Mouse (Mus musculus) liver, adult (tissue): ENCODE measurements at regions not wholly inside any gene's neighbourhood (a gene's known extent, or its start where the extent isn't known, plus 50 kb on each side); places are given as distances from the start of the nearest gene placed in this dataset.

Source experiments
- GATA4 ChIP-seq: IDR thresholded peaks from 2 replicates; pipeline ENCODE4 v1.6.1; 2014; ENCODE audit warnings: mild to moderate bottlenecking, low read length; ENCODE audit not compliant: insufficient replicate concordance

DNA sequence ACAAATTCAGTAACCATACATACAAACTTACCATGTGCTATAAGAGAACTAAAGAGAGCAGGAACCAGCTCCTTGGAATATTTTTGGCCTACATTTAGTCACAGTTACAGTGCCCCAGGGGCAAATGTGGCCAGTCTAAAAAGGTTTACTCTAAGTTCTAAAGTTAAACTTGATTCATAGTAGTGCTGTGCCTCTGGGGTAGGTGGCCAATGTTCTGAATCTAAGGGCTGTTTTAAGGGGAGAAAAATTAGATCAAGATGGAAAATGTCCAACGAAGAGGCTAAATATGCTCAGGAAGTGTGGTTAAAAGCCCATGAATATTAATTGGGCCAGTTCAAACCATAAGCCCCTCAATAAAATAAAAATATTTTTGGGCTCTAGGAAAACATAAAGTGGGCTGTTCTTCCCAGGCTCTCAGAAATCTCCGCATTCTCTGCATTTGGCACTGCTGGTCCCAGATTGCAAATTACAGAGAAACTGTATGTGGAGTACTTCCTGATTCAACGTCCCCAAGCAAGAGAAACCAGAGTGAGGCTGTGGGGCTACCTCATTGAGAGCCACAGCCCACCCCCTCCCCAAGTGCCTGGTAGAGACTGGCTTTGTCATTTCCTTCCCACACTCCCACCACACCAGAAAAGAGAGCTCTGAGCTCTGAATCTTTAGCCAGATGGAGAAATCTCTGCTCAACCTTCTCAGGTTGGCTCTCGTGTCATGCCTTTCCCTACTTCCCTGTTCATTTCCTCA is 193.5 kb downstream of the Mreg start:
- TF ChIP-seq GATA4, result no peak

DNA sequence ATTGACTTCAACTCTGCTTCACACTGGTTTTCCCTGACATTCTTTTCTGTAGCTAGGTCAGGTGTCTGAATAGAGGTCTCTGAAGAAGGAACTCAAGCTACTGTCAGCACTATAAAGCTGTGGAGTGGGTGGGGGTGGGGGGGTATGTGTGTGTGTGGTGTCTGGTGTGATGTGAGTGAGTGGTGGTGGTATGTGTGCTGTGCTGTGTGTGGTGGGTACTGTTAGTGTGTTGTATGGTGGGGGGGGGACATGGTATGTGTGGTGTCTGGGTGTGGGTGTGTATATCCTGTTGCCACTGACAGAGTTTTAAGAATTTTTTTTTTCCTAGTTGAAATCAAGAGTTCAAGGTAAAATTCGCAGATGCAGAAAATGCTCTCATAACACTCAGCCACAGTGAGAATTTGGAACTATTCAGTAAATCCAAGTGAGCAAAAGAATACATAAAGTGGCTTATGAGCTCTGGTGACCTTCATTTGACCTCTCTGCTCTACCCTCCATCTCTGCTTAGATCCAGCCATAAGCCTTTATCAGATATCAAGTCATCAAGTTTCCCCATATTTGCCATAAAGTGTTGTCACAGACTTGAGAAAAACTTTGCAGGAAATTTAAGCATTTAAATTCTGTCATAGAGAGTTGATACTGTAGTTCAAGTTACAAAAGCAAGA is 194.2 kb downstream of the Mreg start:
- no peak for TF ChIP-seq GATA4

DNA sequence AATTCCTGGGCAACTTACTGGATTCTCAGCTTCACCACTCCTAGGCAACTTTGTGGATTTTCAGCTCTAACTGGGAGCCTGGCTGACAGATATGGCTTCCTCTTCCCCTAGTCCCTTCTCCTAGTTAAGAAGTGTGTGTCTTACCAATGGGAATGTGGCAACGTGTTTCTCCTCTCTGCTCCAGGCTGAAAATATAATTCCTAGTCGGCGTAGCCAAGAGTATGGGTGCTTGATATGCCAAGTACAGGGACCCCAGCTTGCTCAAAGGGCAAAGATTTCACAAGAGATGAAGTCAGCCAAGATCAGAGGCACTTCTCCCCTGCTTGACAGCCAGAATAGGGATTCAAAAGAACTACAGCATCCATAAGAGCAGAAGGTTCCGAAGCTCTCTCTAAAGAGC is 196.6 kb downstream of the Mreg start:
- TF ChIP-seq GATA4, result no peak

DNA sequence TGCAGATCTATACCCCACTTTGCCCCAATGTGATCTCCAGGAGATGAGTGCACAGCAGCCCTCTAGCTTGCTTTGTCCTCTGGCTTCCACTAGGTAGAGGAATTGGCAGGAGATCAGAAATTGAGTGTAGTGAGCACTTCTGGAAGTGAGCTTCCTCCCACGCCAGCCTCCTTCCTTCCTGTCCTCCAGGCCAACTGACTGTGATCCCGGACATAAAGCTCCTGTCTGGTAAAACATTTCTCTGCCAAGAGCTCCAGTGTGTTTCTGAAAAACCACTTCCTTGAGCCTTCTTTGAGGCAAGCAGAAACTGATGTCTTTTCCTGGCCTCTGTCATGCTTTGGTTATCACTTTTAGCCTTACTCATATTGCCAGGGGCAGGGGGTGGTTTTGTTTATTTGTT is 197.5 kb downstream of the Mreg start:
- no peak for TF ChIP-seq GATA4

DNA sequence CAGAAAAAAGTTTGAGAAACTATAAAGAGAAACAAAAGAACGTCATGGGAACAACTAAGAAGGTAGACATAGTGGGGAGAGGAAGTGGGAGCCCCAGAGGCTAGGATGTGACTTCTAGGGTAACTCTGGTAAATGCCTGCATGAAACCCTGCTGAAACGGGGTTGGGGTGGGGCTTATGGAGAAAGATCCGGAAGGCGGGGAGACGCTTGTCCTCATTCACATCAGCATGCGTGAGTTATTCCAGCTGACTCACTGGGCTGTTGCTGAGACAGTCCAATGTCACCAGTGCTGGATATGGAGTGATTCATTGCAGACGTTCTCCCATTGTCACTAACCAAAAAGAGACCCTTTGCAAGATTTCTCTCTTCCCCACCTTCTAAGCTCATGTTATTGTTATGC is 198.2 kb downstream of the Mreg start:
- no peak for TF ChIP-seq GATA4

DNA sequence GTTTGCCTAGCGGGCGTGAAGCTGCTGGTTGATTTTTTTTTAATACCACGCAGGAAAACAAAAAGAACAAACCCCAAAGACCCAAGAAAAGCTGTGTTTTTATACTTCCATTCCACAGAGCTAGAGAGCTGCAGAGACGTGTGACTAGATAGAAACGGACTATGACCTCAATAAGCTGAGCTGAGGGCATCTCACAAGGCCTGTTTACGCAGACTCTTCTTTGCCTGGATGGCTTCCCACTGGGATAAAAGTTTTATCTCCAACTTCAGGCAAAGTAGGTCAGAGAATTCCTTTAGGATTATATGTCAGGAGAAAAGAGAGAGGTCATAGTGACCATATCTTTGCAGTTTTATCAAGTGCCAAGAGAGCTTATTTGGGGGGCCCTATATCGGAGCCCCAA is 199.4 kb downstream of the Mreg start:
- no peak for TF ChIP-seq GATA4

DNA sequence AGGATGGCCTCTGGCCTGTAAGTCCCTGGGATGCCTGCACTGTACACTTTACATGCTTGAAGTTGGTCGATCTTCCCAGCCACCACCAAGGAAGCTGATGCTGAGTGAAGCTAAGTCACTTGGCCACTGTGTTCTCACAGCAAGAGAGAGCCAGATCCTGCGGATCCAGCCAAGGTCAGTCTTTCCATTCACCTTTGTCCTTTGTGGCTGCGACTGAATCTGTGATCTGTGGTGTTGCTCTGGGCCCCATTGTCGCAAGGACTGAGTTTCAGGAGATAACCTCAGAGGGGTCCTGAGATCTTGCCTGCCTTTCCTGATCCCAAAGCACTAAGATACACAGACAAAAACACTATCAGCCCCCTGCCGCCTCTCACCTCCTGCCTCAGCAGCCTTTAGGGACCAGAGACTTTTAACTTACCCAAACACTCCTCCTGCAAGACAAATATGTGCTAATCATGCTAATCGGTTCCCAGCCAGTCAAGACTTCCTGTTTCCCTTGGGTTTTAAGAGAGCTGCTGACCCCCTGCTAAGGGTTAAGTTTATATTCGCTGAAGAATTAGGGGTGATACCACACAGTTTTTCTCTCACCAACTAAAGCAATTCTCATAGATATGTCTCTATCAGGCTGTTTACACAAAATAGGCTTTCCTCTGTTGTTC is 202.7 kb downstream of the Mreg start:
- no peak for TF ChIP-seq GATA4

DNA sequence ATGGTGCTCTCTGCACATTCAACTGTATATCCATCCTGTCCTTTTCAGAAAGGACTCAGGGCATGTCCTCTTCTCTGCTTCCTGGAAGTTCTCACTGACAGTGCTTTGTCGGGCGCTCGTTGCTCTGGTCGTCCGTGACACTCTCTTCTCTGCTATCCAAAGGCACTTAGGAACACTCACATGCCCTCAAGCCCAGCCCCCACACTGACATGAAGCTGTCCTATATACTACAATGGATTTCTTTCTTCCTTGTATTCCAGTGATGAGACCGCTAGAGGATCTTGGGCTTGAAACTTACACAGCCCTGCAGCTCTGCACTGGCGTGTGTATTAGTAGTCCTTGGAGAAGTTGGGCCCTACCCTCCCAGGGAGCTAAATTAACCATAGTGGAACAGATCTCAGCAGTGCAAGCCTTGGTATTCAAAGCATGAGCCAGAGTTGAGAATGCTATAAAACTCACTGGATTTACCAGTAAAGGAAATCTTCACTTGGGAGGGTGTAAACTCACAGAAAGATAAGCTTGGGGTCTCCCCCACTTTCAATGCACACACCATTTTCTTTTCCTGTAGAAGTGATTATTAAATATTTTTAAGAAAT is 205.3 kb downstream of the Mreg start:
- no peak for TF ChIP-seq GATA4

DNA sequence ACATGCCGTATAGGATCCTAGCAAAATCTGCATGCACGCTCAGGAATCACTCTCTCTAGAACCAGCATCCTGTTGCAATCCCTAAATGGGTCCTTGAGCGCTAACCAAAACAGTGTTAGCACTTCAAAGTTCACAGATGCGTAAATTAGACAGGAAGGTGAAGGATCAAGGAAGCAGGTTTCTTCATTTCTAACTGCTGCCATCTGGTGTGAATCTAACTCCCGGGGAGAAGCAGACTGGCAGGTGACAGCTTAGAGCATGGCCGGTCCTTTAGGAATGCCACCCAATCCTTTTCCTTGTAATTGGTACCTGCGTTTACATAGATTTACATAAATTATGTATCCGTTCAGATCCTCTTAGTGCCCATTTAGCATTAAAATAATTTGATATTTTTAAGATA is 206.2 kb downstream of the Mreg start:
- no peak for TF ChIP-seq GATA4

DNA sequence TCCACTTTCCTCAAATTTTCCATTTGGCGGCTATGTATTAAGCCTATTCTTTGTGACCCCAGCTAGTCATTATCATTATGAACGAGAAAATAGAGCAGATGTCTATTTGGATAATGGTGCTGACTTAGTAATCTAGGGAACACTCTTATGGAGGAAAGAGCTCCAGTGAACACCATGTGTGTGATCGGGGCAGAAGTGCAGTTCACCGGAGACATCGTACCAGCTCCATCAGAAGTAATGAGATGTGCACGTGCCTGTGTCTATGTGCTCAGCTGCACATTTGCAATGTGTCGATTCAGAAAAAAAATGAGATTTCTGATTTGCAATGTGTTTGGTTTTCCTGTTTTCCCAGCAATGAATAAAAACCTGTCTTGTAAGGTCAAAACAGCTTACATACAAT is 206.6 kb downstream of the Mreg start:
- no peak for TF ChIP-seq GATA4

DNA sequence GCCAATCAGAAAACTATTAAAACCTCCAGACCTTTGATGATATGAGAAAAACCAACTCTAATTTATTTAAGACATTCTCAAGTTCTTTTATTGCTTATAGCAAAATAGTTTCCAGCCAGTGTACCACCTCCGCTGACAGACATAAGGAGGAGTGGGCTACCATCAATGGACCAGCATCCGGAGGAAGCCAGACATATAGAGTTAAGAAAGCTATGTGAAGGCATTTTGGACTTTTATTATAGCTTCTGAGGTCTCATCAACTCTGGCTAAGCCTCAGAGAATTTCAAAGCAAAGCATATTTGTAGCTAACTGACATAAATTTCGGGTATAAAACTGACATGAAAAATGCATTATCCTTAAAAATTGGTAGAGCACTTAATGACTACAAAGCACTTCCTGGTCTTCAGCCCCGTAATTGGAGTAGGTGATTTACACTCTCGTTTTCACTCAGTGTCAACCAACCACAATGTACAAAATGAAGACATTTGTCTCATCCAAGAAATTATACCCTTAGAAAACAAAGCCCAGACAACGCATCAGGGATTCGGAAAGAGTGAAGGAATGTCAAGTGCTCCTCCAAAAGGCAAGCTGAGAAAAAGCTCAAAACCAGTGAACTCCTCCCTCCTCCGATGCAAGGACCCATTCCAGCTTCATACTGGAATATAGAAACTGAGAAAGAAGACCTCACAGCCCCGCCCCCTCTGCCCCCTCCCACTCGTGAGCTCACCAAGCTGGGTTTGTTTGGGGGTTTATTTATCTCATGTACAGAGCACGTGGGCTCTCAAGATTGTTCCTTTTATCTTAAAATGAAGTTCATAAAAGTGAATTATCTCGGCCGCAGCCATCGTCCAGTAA is 208.5 kb downstream of the Mreg start:
- no peak for TF ChIP-seq GATA4

DNA sequence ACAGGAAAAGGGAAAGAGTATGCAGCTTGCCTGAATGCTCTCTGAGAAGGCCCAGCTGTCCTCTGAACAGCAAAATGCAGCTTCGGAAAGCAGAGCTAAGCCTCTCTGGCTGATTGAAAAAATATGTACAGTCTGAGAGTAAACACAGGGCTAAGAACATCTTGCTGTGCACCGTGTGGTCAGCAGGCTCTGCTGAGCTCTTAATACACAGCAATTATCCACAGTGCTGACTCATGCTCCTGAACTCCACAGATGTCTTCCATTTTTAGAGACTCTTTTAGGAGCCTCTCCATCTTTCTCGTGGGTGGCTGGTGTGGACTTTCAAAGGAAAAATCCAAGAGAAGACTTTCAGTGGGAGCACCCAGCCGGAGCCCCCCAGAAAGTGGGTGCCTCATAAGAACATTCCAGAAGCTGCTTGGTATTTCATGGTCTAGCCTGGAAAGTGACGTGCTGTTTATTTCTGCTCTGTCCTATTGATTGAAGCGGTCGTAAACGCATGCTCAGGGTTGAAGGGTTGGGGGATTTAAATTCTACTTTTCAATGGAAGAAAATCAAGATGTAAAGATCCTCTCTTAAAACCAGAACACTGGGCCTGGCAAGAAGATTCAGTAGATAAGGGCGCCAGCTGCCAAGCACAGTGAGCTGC is 209.5 kb downstream of the Mreg start:
- no peak for TF ChIP-seq GATA4

DNA sequence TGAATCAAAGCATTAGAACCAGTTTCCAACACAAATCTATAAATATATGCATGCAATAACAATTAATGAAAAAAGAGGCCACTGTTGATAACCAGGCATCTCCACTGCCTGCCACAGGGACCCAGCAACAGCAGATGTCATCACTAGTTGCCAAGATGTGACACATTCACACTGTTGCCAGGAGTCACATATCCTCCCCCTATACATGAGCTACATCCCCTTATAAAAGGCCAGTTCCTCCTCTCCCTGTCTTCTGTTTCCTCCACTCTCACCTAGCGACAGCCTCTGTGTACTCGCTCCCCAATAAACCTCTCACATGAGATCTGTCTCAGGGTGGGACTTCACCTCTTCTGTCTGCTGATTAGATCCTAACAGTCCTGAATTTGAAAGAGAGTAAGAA is 211.4 kb downstream of the Mreg start:
- no peak for TF ChIP-seq GATA4

DNA sequence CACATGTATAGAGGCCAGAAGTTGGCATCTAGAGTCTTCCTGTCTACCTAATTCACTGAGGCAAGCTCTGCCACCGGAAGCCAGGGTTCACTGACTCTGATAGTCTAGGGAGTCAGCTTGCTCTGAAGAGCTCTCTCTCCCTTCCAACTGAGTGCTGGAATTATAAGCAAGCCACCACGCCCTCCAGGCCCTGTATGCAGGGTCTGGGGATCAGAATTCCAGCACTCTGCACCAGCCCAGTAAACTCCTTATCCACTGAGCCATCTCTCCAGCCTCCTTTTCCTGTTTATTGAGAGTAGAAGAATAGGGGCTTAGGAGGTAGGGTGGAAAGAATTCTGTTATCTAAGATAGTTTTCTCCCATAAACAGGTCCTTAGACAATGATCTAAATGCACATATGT is 215.3 kb downstream of the Mreg start:
- no peak for TF ChIP-seq GATA4

DNA sequence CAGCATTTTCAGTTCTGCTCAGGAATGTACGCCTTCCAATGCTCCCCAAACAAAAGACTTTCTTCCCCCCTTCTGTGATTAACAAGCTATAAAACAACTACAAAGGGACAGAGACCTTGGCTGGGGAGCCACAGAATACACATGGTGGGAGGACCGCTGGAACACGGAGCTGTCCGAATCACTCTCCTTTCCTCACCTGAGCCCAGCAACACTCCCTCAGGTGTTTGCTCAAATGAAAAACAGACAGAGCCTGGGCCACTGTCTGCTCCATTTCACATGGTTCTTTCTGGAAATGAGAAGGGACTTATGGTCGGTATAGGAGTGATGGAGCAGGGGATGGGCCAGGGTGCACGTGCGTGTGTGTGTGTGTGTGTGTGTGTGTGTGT is 215.9 kb downstream of the Mreg start:
- no peak for TF ChIP-seq GATA4

DNA sequence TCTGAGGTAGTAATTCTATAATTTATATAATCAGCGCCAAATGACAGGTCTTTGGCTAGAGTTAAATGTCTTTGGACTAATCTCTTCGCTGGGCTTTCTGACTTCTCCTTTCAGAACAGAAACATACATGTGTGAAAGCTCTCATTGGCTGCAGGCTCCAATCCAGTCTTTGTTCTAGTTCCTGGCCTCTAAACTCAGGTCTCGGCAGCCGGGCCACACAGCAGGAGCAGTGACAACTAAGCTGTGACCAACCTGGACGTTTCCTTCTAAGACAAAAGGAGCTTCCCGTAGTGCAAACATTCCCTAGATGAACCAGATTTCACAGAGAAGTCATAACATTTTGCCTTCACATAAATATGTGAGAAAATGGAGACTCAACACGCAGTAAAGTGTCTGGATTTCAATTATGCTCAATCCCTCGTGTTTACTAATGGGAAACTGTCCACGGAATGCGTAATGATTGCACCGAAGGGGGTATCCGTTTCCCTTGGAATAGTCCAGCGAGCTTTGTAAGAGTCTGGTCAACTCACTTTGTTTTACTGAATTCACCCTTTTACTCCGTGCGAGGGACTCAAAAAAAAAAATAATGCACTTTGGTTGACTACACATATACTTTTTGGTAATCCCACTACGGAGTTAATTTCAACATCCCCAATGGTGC is 216.4 kb downstream of the Mreg start:
- TF ChIP-seq GATA4, result no peak
